Mouse (Mus musculus) cerebellum, postnatal 36 days (tissue): ENCODE data around the gene Mtap.

Source experiments
- DNase-seq, 2 experiments: peaks; one replicate each; pipeline ENCODE4 v3.0.0; 2021 to 2022; ENCODE audit warnings: mixed read lengths in 2 of 2

The Mtap gene

DNA sequence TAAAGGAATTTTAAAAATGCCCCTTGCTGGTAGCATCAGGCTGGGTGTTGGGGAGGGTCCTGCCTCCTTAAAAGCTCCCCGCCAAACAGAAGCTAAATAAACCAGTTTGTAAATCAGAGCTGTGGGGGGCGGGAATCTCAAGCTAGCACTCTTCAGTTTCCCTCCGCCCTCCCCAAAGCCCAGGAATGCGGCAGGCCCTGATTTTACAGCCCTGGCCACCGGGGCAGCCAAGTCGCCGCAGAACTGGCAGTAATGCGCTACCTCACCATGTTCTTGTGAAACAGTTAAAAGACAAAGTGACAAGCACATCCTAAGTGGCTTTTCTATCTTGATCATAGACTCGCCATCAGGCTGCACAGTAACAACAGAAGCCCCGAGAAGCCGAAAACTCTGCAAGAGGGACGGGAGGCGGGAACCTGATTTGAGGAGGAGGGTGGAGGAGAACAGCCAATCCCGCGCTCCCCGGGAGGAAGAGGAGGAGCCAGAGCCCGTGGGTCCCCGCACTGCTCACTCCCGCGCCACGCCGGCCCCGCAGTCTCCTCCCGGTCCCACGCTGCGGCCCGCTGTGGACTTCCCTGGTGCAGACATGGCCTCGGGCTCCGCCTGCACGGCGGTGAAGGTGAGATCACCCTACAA, at the start of gene Mtap:
Gene Mtap (plus strand): TSS at position 217 of the 636 bp plus-strand sequence.
- peak; percentile 70 to 76 for DNase-seq

DNA sequence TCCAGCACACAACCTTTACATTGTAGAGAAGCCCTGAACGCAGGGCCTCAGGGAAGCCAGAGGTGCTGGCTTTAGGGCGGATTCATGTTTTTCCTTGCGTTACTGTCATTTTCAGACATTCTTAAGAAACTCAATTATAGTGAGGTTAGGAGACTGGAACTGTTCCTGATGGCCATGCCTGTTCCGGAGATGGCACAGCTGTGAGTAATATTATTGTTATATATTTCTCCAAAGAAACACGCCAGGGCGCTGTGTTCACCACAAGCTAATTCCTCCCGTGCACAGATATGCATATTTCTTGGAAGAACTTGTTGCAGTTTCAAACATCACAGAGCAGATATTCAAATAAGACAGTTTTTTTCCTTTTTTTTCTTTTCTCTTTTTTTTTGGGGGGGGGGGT, 47.8 kb upstream of the Mtap start:
- no peak for DNase-seq

GRCm38 (mm10) chr4:89090217-89090616, 46.7 kb upstream of the Mtap start:
- DNase-seq: no peak

DNA sequence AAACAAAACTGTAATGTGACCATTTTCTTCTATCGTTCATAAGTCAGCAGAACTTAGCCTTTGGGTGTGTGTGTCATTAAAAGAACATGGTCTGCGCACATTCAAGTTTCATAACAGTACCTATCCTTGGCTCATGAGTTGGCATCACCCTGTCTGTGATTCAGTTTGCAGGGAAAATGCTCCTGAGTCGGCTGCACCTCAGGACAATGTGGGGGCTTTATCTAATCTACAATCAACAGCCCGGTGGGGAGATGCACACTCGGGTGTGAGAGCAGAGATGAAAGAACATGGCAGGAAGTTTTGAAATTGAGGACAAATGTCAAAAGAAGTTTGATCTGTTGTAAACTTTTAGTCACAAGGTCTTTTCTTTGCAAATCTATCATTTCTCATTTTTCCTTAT, 44.8 kb upstream of the Mtap start:
- DNase-seq: no peak

- DNase-seq: no peak
Measured at GRCm38 (mm10) chr4:89094773-89095172, 42.1 kb upstream of the Mtap start.

DNA sequence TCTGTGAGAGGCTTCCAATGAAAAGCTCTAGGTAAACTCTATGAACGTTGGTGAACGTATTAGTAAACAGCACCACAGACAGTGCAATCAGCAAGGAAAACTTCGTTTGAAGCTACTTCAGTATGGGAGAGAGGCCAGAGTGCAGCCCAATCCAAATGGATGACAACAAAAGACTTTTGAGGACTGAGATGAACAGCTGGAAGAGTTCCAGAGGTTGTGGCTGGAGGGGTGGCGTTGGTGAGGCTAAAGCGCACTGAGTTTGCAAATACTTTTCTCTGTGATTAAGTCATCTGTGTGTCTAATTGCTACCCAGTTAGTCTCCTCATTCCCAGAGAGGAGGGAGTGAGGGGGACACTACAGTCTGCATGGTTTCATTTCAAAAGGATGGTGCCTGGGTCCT, 38.7 kb upstream of the Mtap start:
- DNase-seq: no peak

DNA sequence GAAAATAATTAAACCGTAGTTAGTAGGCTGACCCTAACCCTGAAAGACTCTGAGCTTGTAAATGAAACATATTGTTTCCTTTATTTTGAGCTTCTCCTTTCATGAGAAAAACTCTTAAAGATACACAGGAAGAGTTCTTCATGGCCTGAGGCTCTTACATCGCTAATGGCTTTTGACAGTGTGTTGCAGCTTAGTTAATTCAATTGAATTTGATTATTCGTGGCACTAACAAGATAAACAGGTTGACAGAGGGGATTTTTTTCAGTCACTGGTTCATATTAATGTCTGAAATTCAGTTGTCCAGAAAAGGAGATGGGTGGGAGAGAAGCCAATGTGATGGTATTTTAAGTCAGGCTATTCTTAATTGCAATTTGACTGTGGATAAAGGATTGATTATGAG, 35.6 kb upstream of the Mtap start:
- no peak for DNase-seq

GRCm38 (mm10) chr4:89102283-89102682, 34.6 kb upstream of the Mtap start:
- DNase-seq: no peak

- no peak for DNase-seq
Measured at GRCm38 (mm10) chr4:89105486-89105885, 31.4 kb upstream of the Mtap start.

DNA sequence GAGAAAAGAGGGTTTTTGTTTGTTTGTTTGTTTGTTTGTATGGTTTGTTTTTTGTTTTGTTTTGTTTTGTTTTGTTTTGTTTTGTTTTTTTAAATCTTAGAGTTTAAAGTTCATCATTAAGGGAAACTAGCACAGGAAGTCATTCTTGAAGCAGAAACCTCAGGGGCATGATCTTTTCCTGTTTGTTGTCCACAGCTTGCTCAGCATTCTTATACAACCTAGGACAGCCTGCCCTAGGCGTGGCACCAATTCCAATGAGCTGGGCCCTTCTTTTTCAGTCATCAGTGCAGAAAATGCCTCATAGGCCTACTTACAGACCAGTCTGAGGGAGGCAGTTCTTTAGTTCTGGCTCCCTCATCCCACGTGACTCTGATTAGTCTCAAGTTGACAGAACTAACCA, 30.4 kb upstream of the Mtap start:
- no peak for DNase-seq

DNA sequence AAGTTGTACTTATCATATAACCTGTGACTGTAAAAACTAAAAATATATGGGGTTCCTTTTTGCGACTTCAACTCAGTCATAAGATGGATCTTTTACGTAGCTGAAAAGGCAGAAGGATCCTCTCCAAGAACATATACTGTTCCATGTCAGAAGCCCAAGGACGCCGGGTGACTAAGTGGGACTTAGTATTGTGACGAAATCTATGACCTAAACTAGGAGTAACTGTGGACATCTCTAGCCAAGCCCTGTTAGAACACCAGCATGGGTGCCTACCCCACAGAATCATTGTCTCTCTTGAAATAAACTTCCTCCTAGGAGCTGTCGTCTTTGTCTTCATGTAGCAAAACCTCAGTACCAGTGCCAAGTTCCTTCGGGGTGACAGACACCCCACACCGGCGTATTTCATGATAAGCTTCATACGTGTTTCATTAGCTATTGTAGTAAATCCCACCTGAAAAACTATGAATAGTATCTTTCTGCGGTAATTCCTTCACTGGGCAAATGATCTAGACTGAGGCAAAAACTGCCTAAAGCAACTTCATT, 24.7 kb upstream of the Mtap start:
- no peak for DNase-seq

DNA sequence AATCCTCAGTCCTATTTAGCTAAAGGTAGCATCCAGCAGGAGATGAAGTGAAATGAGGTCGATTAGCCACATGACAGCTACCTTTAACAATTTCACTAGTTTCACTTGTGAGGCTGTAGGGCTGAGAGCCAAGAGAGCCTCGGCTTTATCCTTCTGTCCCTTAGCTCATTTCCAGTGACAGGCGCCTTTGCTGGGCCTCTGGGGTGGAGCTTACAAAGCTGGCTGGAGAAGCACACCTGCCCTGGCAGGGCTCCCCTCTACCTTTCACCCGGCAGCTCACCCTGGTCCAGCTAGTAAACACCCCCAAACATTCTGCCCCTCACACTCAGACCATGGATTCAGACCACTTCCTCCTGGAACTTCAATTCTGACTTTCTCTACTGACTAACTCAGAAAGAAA, 24.1 kb upstream of the Mtap start:
- no peak for DNase-seq

- no peak for DNase-seq
Measured at GRCm38 (mm10) chr4:89116006-89116405, 20.9 kb upstream of the Mtap start.

DNA sequence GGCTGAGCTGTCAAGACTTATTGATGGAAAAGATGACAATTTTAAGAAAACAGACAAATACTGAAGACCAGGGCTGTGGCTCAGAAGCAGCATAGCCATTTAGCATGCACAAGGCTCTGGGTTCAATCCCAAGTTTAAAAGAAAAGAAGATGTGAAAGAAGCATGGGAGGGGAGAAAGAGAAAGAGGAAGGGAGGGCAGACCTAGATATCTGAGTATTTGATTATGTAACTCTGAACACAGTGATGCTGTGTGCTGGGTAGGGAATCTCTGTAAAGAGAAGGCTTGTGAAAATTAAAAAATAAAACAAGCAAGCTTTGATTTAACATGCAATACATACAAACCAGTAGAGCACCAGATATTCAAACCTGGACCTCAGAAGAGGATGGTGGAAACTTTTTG, 17.0 kb upstream of the Mtap start:
- no peak for DNase-seq

DNA sequence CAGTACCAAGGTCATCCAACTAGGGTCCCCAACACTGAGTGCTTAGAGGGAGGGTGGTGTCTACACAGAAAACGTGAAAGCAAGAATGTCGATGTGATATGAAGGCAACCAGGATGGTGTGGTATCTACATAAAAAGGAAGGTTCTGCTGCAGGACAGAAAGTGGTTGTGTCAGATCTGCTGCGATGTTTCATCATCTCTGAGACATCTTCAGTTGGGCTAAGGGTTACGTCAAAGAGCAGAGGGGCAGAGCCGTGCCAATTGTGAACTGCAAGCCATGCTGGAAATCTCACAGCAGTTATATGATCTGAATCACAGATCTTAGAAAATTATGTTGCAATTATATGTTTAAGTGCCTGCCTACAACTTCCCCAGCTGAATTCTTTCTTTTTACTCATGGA, 16.6 kb upstream of the Mtap start:
- DNase-seq: no peak

DNA sequence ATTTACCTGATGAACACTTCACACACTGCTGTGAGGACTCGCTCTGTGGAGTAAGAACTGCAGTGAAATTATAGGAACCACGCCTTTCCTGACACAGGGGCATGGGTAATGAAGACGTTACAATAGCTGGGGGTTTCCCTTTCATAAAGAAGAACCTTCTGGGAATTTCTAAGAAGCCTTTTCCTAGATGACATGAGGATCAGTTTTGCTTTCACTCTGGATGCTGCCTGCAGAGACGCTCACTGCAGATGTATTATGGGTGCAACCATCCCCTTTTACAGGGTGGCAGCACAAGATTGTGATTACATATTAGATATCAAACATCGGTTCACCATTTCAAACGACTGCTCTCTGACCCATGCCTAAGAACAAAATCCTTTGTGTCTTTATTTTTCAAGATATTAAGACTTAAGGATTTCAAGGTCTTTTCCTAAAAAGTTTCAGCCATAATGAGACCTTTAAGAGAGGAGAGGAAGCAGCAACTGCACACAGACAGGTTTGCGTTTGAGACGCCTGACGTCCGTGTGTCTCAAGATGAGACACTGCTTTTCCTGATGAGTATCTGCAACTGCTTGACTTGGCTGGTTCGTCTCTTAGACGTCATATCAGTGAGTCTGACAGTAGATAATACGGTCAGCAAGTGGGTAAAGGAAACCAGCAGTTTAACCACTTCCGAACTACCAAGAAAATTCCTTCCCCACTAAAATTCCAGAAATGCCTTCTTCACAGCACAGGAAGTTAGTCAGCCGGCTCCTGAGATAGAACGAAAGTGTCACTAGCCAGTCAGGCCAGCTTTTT, 13.3 kb upstream of the Mtap start:
- DNase-seq: no peak

- no peak for DNase-seq
Measured at GRCm38 (mm10) chr4:89127674-89128073, 9.2 kb upstream of the Mtap start.

DNA sequence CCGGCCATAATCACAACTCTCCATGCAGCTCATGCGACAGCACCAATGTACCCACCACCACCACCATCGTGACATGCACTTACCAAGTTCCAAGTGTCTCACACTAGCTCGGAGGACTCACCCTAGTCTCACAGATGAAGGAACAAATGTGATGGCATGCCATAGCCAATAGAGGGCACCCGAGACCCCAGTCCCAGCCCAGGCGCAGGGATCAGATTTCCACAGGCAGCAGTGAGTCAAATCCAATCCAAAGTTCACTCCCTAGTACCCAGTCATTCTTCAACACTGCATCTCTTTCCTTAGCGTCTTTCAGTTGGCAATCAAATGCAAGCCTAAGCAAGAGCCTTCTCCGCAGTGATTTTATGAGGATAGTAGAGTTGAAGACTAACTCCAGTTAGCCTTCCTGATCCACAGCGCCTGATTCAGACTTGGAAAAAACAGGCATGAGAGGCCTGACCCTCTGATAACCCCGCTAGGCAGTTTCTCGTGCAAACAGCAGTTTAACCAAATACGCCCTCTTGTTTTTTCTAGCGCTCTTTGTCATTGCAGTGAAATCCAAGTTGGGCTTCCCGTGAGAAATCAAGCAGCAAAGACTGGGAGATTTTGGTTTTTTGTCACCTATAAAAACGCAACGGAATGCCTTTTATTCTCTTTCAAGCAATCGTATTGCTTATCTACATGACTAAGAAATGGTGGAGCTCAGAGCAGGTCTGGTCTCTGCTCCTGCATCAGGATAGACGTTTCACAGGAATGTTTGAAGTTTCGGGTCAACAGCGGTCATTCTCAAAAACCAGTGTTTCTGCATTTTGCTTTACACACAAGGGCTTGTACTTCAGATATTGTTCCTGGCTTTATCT, 8.6 kb upstream of the Mtap start:
- peak; percentile 16 to 20 for DNase-seq

GRCm38 (mm10) chr4:89128937-89129277, 8.0 kb upstream of the Mtap start:
- DNase-seq: no peak

DNA sequence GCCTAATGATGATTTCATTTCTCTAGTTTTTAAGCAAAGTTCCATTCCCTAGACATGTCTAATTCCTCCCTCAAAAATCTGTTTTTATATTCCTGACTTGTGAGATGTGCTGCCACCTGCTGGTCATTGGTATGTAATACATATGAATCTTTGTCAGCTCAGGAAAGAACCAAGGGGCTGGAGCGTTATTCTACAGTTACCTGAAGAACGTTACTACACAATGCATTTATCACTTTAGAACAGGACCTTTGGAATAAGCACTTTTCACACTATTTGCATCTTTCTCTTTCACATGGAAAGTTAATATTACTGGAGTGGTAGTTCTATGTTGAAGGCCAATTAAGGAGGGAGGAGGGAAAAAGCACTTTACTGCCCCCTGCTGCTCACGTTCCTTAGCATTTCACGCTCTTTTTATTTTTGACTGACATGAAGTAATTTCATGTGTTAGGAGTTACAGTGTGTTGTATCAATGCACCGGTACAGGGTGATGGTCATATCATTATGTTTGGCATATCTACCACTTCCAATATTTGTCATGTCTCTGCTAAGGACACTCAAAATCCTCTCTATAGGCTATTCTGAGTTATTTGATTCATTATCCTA, 7.5 kb upstream of the Mtap start:
- peak; percentile 22 to 48 for DNase-seq

DNA sequence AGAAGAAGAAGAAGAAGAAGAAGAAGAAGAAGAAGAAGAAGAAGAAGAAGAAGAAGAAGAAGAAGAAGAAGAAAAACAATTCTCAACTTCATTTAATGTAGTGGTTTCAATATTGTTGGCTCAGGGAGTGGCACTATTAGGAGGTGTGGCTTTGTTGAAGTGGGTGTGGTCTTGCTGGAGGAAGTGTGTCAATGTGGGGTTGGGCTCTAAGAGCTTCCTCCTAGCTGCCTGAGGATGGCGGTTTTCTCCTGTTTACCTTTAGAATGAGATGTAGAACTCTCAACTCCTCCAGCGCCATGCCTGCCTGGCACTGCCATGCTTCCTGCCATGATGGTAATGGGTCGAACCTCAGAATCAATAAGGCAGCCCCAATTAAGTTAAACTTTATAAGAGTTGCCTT, 5.1 kb upstream of the Mtap start:
- no peak for DNase-seq

- no peak for DNase-seq
Measured at GRCm38 (mm10) chr4:89136356-89136755, 566 bp upstream of the Mtap start.
